In the genomic region with DNA sequence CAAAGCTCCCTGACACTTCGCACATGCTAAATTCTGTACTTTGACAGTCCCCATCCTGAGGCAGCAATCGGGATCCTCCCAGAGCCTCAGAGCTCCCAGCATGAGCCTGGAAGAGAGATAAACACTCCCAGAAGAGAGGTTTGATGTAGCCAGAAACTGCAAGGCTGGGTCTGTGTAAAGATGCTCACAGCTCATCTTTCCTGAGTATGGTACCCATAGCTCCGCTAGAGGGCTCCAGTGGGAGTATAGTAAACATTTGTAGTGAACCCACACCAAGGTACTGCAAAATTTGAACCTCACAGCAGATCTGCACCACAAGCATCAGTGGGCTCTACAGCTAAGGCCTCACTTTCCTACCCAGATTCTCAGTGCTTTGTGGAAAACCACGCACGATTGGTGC, we compare ENCODE assay signal across 8 mouse cellular contexts. TPM values are rescaled to one million over a fixed set of nuclear protein-coding genes. Genes with fewer than 3 reads are reported as not detected.
DNase-seq lines count a peak whose midpoint lies in the region; ATAC-seq lines count a peak whose summit lies in the region.

No protein-coding gene starts in this region.

- no peak overlapping the region for H3K4me2 ChIP-seq in forebrain, embryonic 14.5 days (ENCODE audit: low read length)
- no peak overlapping the region for H3K4me2 ChIP-seq in forebrain, embryonic 13.5 days
- no peak overlapping the region for H3K4me2 ChIP-seq in liver, embryonic 12.5 days

- H3K9me3 ChIP-seq in forebrain, embryonic 14.5 days (replicated peaks; ENCODE audit: control insufficient read depth, low read length): no peaks in the 10 kb centered on the region
- H3K9me3 ChIP-seq in forebrain, embryonic 13.5 days (replicated peaks): no peaks in the 10 kb centered on the region
- no peaks in the 10 kb centered on the region for H3K9me3 ChIP-seq in liver, embryonic 12.5 days (replicated peaks)

- H3K27me3 ChIP-seq in forebrain, embryonic 14.5 days (replicated peaks; ENCODE audit: control insufficient read depth, insufficient read depth, low read length): no peaks in the 10 kb centered on the region
- H3K27me3 ChIP-seq in forebrain, embryonic 13.5 days: no peaks in the 10 kb centered on the region
- H3K27me3 ChIP-seq in liver, embryonic 12.5 days (replicated peaks): peaks cover 8% of the 10 kb centered on the region; the same call in 1 of the 2 replicates

- peak; percentile 58 for DNase-seq in forebrain, embryonic 14.5 days (ENCODE audit: low spot score)
- DNase-seq in liver (peak; percentile 27), R1 (ENCODE audit: low read depth, low spot score) (peak; percentile 54)
- DNase-seq in lung, postnatal 25 days (ENCODE audit: low spot score): peak; percentile 8
- DNase-seq in frontal cortex, postnatal 36 days (ENCODE audit: low spot score in 2 of 2): no peak

- no peak for ATAC-seq in forebrain, embryonic 14.5 days
- ATAC-seq in forebrain, embryonic 13.5 days: no peak
- no peak for ATAC-seq in liver, embryonic 12.5 days
- ATAC-seq in activated CD4-positive, CD25-positive, alpha-beta regulatory T cell, adult 4 months: no peak

- H3K4me1 ChIP-seq in forebrain, embryonic 14.5 days (ENCODE audit: control insufficient read depth, insufficient read depth, low read length): no peaks in the 10 kb centered on the region
- H3K4me1 ChIP-seq in forebrain, embryonic 13.5 days: peaks cover 4% of the 10 kb centered on the region
- peaks cover 24% of the 10 kb centered on the region for H3K4me1 ChIP-seq in liver, embryonic 12.5 days

- no peak overlapping the region for H3K4me3 ChIP-seq in forebrain, embryonic 14.5 days (ENCODE audit: low read depth, low read length)
- no peak overlapping the region for H3K4me3 ChIP-seq in forebrain, embryonic 13.5 days
- H3K4me3 ChIP-seq in liver, embryonic 12.5 days: no peak overlapping the region

- H3K9ac ChIP-seq in forebrain, embryonic 14.5 days (ENCODE audit: low read length): no peak overlapping the region
- H3K9ac ChIP-seq in forebrain, embryonic 13.5 days: no peak overlapping the region
- H3K9ac ChIP-seq in liver, embryonic 12.5 days: no peak overlapping the region

- no peaks in the 10 kb centered on the region for H3K36me3 ChIP-seq in forebrain, embryonic 14.5 days (ENCODE audit: control insufficient read depth, insufficient read depth, low read length)
- no peaks in the 10 kb centered on the region for H3K36me3 ChIP-seq in forebrain, embryonic 13.5 days (ENCODE audit: poor library complexity, severe bottlenecking)
- no peaks in the 10 kb centered on the region for H3K36me3 ChIP-seq in liver, embryonic 12.5 days

- WGBS in forebrain, embryonic 14.5 days: 51% methylated on average over 5 of the region's 5 CpGs
- 49% methylated on average over 5 of the region's 5 CpGs for WGBS in forebrain, embryonic 13.5 days
- 51% methylated on average over 5 of the region's 5 CpGs for WGBS in liver, embryonic 12.5 days (ENCODE audit: insufficient replicate concordance)

- H3K27ac ChIP-seq in forebrain, embryonic 14.5 days (ENCODE audit: low read depth, low read length): no peak overlapping the region
- H3K27ac ChIP-seq in forebrain, embryonic 13.5 days: no peak overlapping the region
- H3K27ac ChIP-seq in liver, embryonic 12.5 days: no peak overlapping the region

RNA-seq across cellular contexts. Expression of a gene that starts 4.2 kb away (rescaled TPM):
- 497 and 526 TPM in 2 replicates for polyA plus RNA-seq in forebrain, embryonic 14.5 days (2014; fragmentation: Nextera tagmentation; extraction: Ambion mirVana)
- polyA plus RNA-seq in forebrain, embryonic 13.5 days (2015; fragmentation: Nextera tagmentation; extraction: Ambion mirVana): 488 and 509 TPM in 2 replicates
- polyA plus RNA-seq in liver, embryonic 12.5 days (2016; fragmentation: Nextera tagmentation; extraction: Ambion mirVana): 279 and 296 TPM in 2 replicates
- 10 to 100 TPM; 21.3 to 27.1 TPM for polyA plus RNA-seq in activated CD4-positive, CD25-positive, alpha-beta regulatory T cell, adult 4 months (2017; shearing (Covaris generic))

RNA-seq across cellular contexts. Expression of a gene that starts 56.4 kb away (rescaled TPM):
- polyA plus RNA-seq in forebrain, embryonic 14.5 days (2014; fragmentation: Nextera tagmentation; extraction: Ambion mirVana): 122 TPM in 2 replicates
- polyA plus RNA-seq in forebrain, embryonic 13.5 days (2015; fragmentation: Nextera tagmentation; extraction: Ambion mirVana): 107 and 122 TPM in 2 replicates
- 64.2 and 67.7 TPM in 2 replicates for polyA plus RNA-seq in liver, embryonic 12.5 days (2016; fragmentation: Nextera tagmentation; extraction: Ambion mirVana)
- polyA plus RNA-seq in activated CD4-positive, CD25-positive, alpha-beta regulatory T cell, adult 4 months (2017; shearing (Covaris generic)): 10 to 100 TPM; 68.7 to 87.8 TPM

Comparison
In these comparisons a context has a peak if more than half of its experiments do, and no peak if none do; other contexts are left out.
1. DNase-seq: peak in forebrain, embryonic 14.5 days (single experiment), liver (single experiment), R1 (single experiment) and lung, postnatal 25 days (single experiment); none in frontal cortex, postnatal 36 days (0 of 2).